Mouse (Mus musculus): Measurements from ENCODE around the gene Amotl1. TPM values are rescaled to one million over a fixed set of nuclear protein-coding genes. Genes with fewer than 3 reads are reported as not detected.

Amotl1 gene
- polyA plus RNA-seq, 1 experiment from 2014 or later: 16.8 TPM

DNA sequence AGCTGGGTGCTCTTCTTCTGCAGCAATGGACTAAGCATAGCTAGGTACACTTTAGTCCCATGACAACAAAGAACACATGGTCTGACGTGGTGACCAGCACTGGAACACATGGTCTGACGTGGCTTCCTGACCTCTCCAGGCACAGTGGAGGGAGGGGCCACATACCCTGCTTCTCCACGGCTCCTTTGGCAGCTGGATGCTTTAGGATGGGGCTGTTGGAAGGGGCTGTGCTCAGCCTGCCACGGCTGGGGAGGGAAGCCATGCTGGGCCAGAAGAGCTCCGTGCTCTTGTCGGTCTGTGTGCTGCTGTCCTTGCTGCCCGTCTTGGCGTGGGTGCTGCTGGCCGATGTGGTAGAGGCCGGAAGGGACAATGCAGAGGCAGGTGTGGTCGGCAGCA is 96.5 kb downstream of the Amotl1 start:
- no peaks in the 10 kb centered on the region for H3K27me3 ChIP-seq (ENCODE audit: insufficient read depth, poor library complexity, severe bottlenecking)
- H3K4me1 ChIP-seq: peaks cover 39% of the 10 kb centered on the region; the same call in 1 of the 2 replicates
- WGBS: 80% methylated on average over 11 of the region's 11 CpGs
- no peaks in the 10 kb centered on the region for H3K9me3 ChIP-seq
- no peak for DNase-seq (ENCODE audit: low spot score)
- H3K36me3 ChIP-seq: peaks cover 94% of the 10 kb centered on the region
- no peak overlapping the region for H3K27ac ChIP-seq
- H3K4me3 ChIP-seq: no peak overlapping the region

DNA sequence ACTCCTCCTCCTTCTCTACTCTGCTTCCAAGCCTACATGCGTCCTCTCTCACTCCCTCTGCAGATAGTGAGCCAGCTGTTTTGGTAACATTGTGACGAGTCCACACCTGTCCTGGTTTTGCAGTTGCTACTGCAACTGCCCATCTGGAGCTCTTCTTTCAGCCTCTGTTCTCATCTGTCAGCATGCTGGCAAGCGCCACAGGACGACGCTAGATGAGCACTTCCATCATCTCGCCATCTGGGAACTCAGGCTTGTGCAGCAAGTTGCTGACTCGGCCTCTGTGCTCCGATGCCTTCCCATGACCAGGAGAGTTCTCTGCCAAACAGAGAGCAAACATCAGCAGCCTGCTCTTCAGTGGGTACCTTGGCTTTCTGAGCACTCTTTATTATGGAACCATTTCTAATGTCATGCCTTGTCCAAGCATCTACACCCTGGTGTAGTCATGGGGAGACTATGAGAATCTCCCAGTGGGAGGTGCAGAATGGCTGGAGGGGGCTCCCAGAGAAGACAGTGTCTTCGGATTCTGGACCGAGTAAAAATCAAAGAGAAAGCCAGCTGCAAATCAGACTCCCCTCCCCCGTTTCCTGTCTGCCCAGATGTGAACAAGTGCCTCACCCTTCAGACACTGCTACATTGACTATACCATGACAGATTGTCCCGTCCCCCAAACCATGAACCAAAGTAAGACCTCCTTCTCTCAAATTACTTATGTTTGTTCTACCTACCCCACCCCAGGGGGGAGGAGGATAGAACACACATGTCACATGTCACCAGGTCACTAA is 97.1 kb downstream of the Amotl1 start:
- peaks cover 93% of the 10 kb centered on the region for H3K36me3 ChIP-seq
- H3K27me3 ChIP-seq (ENCODE audit: insufficient read depth, poor library complexity, severe bottlenecking): no peaks in the 10 kb centered on the region
- DNase-seq (ENCODE audit: low spot score): no peak
- no peak overlapping the region for H3K27ac ChIP-seq
- no peak overlapping the region for H3K4me3 ChIP-seq
- no peaks in the 10 kb centered on the region for H3K9me3 ChIP-seq
- 70% methylated on average over 12 of the region's 12 CpGs for WGBS
- H3K4me1 ChIP-seq: peaks cover 39% of the 10 kb centered on the region; the same call in 1 of the 2 replicates

GRCm38 (mm10) chr9:14544034-14544757 is 100.7 kb downstream of the Amotl1 start:
- Histone ChIP-seq H3K4me1 (peaks cover 39% of the 10 kb centered on the region; the same call in 1 of the 2 replicates), H3K27ac (peak overlapping the region; percentile 23; the same call in 1 of the 2 replicates), H3K4me3 (no peak overlapping the region), H3K36me3 (peaks cover 94% of the 10 kb centered on the region), H3K9me3 (no peaks in the 10 kb centered on the region), H3K27me3 (ENCODE audit: insufficient read depth, poor library complexity, severe bottlenecking) (no peaks in the 10 kb centered on the region)
- DNase-seq (ENCODE audit: low spot score): peak; percentile 78
- 42% methylated on average over 9 of the region's 9 CpGs for WGBS

DNA sequence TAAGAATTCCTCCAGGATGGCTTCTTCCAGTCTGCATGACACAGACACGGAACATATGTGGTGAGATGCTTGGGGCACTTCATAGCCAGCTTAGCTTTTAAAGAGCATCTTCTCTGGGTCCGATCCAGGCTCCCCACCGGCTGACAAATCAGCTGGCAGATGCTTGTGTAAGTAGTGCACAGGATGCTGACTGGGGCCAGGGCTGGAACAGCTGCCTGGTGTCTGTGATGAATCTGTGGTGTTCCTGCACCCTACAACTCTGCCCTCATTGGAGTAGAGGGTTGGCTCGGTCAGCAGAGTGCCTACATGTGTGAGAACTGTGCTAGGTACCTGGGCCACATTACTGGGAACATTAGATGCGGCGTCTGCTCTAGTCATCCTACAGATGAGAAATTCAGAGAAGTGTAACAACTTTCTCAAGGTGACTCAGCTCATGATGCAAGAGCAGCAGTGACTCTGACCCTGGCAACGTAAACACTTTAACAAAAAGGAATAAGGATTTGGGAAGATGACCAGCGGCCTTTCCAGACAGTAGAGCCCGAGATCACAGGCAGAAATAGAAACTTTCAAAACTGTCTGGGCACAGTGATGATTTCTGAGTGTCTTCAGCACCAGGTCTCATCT is 109.9 kb downstream of the Amotl1 start:
- no peak overlapping the region for H3K27ac ChIP-seq
- H3K4me3 ChIP-seq: no peak overlapping the region
- DNase-seq (ENCODE audit: low spot score): no peak
- 82% methylated on average over 9 of the region's 9 CpGs for WGBS
- H3K36me3 ChIP-seq: peaks cover 9% of the 10 kb centered on the region; the same call in 1 of the 2 replicates
- no peaks in the 10 kb centered on the region for H3K9me3 ChIP-seq
- no peaks in the 10 kb centered on the region for H3K4me1 ChIP-seq
- no peaks in the 10 kb centered on the region for H3K27me3 ChIP-seq (ENCODE audit: insufficient read depth, poor library complexity, severe bottlenecking)

DNA sequence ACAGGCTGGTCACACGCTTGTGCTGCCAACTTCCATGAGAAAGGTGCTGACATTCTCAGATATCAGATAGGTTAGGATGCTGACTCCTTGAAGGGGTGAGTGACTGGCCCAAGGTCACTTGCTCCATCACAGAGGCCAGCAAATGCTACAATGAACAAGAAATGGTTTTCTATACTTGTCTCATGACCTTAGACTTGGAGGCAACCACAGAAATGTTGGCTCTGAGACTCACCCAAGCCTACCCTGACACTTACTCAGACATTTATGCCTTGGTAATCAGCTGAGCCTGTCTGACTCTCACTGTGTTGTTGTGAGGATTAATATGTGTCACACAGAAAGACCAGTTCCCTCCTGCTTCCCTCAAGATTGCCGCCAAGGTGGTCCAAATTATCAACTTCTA is 111.2 kb downstream of the Amotl1 start:
- no peak for DNase-seq (ENCODE audit: low spot score)
- Histone ChIP-seq H3K4me1 (no peaks in the 10 kb centered on the region), H3K36me3 (no peaks in the 10 kb centered on the region; the same call in 1 of the 2 replicates), H3K4me3 (no peak overlapping the region), H3K27me3 (ENCODE audit: insufficient read depth, poor library complexity, severe bottlenecking) (no peaks in the 10 kb centered on the region), H3K27ac (no peak overlapping the region), H3K9me3 (no peaks in the 10 kb centered on the region)
- 80% methylated on average over 2 of the region's 2 CpGs for WGBS

DNA sequence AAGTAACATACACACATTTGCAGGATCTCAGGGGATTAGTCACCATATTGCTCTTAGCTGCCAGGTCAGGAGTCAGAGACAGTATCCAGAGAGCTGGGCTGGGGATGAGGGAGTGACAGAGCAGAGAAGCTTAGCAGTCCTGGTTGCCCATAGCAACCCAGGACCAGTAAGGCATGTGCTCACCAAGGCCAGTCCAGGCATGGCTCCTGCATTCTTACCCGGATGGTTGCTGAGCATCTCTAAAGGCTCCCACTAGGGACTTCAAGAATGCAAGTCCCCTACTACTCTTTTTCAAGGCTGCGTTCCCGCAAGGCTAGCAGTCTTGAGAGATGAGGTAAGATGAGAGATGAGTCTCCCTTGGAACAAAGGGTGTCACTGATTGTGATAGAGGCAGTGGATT is 112.6 kb downstream of the Amotl1 start:
- no peak overlapping the region for H3K4me3 ChIP-seq
- no peaks in the 10 kb centered on the region for H3K9me3 ChIP-seq
- H3K4me1 ChIP-seq: no peaks in the 10 kb centered on the region
- H3K27me3 ChIP-seq (ENCODE audit: insufficient read depth, poor library complexity, severe bottlenecking): no peaks in the 10 kb centered on the region
- DNase-seq (ENCODE audit: low spot score): no peak
- no peak overlapping the region for H3K27ac ChIP-seq
- H3K36me3 ChIP-seq: no peaks in the 10 kb centered on the region
- WGBS: 53% methylated on average over 3 of the region's 3 CpGs

DNA sequence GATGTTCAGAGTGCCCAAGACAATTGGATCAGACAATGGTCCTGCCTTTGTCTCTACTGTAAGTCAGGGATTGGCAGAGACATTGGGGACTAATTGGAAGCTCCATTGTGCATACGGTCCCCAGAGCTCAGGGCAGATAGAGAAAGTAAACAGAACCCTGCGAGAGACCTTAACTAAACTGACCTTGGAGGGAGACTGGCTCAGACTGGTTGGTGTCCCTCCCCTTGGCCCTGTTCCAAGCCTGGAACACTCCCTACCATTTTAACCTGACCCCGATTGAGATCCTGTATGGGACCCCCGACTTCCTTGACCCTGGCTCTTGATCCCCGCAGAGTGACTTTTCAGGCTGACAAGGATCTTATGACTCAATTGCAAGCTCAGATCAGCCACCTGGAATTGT is 114.9 kb downstream of the Amotl1 start:
- H3K36me3 ChIP-seq: no peaks in the 10 kb centered on the region
- no peak overlapping the region for H3K27ac ChIP-seq
- WGBS: 70% methylated on average over 5 of the region's 5 CpGs
- no peaks in the 10 kb centered on the region for H3K9me3 ChIP-seq
- no peaks in the 10 kb centered on the region for H3K27me3 ChIP-seq (ENCODE audit: insufficient read depth, poor library complexity, severe bottlenecking)
- H3K4me3 ChIP-seq: no peak overlapping the region
- no peak for DNase-seq (ENCODE audit: low spot score)
- H3K4me1 ChIP-seq: no peaks in the 10 kb centered on the region

DNA sequence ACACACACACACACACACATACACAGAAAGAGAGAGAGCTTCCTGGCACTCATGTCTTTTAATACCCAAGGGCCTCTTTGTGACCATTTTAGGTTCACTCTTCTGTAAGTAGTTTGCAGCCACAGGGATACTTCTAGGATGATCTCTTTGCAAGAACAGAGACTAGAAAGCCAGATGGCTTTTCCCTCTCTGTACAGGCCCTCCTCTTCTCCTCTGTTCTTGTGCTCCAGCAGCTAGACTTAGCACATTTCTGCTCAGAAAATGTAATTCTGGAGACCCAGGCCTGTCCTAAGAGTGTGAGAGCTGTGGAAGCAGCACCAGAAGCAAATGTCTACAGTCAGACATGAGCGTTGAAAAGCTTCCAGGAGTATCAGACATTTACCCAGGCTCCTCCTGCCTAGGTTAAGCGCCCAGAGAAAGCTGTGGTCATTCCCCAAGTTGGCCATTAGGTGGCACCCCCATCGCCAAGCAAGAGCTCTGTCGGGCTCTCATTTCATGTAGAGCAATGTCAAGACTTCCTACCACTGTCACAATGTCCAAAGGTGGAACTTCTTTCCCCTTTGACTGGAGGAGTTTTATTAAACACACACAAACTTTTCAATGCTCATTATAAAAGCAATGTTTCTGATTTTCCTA is 121.3 kb downstream of the Amotl1 start:
- Histone ChIP-seq H3K9me3 (no peaks in the 10 kb centered on the region), H3K4me3 (no peak overlapping the region), H3K4me1 (peaks cover 23% of the 10 kb centered on the region; the same call in 1 of the 2 replicates), H3K36me3 (no peaks in the 10 kb centered on the region), H3K27ac (peak overlapping the region; percentile 1; the same call in 1 of the 2 replicates), H3K27me3 (ENCODE audit: insufficient read depth, poor library complexity, severe bottlenecking) (no peaks in the 10 kb centered on the region)
- WGBS: 4% methylated on average over 4 of the region's 4 CpGs
- DNase-seq (ENCODE audit: low spot score): peak; percentile 84

GRCm38 (mm10) chr9:14521695-14522094 is 123.2 kb downstream of the Amotl1 start:
- no peak overlapping the region for H3K4me3 ChIP-seq
- no peaks in the 10 kb centered on the region for H3K9me3 ChIP-seq
- H3K4me1 ChIP-seq: peaks cover 23% of the 10 kb centered on the region; the same call in 1 of the 2 replicates
- no peaks in the 10 kb centered on the region for H3K27me3 ChIP-seq (ENCODE audit: insufficient read depth, poor library complexity, severe bottlenecking)
- H3K36me3 ChIP-seq: no peaks in the 10 kb centered on the region
- 26% methylated on average over 2 of the region's 2 CpGs for WGBS
- H3K27ac ChIP-seq: no peak overlapping the region
- no peak for DNase-seq (ENCODE audit: low spot score)

- no peak for DNase-seq (ENCODE audit: low spot score)
Measured at GRCm38 (mm10) chr9:14520971-14521670, 123.7 kb downstream of the Amotl1 start.

GRCm38 (mm10) chr9:14518105-14518504 is 126.8 kb downstream of the Amotl1 start:
- H3K27ac ChIP-seq: no peak overlapping the region
- H3K4me3 ChIP-seq: no peak overlapping the region
- H3K27me3 ChIP-seq (ENCODE audit: insufficient read depth, poor library complexity, severe bottlenecking): no peaks in the 10 kb centered on the region
- no peaks in the 10 kb centered on the region for H3K9me3 ChIP-seq
- H3K36me3 ChIP-seq: no peaks in the 10 kb centered on the region
- WGBS: 74% methylated on average over 3 of the region's 3 CpGs
- no peak for DNase-seq (ENCODE audit: low spot score)
- H3K4me1 ChIP-seq: peaks cover 20% of the 10 kb centered on the region; the same call in 1 of the 2 replicates

More at GRCm38 (mm10) chr9:14520971-14521670, 123.7 kb downstream of the Amotl1 start:
- H3K4me1 ChIP-seq: peaks cover 23% of the 10 kb centered on the region; the same call in 1 of the 2 replicates
- no peaks in the 10 kb centered on the region for H3K36me3 ChIP-seq
- no peak overlapping the region for H3K27ac ChIP-seq
- 50% methylated on average over 3 of the region's 3 CpGs for WGBS
- no peaks in the 10 kb centered on the region for H3K9me3 ChIP-seq
- H3K4me3 ChIP-seq: no peak overlapping the region
- H3K27me3 ChIP-seq (ENCODE audit: insufficient read depth, poor library complexity, severe bottlenecking): no peaks in the 10 kb centered on the region

DNA sequence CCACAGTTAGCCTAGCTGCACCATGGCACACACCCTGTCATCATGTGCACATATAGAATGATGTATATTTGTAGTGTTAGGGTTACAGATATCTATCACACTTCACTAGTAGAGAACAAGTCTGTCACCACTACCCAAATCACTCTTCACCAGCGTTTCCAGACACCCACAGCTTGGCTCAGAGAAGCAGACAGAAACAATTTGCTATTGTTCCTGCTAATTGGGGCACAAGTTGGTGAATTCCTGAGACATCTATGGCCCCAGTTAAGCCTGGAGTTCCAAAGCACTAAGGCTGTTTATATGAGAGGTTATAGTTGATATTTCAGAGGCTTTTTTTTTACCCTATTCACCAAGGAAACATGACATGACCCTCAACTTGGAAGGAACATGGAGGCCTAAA is 127.6 kb downstream of the Amotl1 start:
- Histone ChIP-seq H3K27me3 (ENCODE audit: insufficient read depth, poor library complexity, severe bottlenecking) (no peaks in the 10 kb centered on the region), H3K4me1 (peaks cover 20% of the 10 kb centered on the region; the same call in 1 of the 2 replicates), H3K27ac (no peak overlapping the region), H3K4me3 (no peak overlapping the region), H3K9me3 (no peaks in the 10 kb centered on the region), H3K36me3 (peaks cover 3% of the 10 kb centered on the region; the same call in 1 of the 2 replicates)
- no peak for DNase-seq (ENCODE audit: low spot score)
- WGBS: 62% methylated on average over 1 of the region's 1 CpGs
